Mouse (Mus musculus) 3134 (cell line): ENCODE measurements at regions not wholly inside any gene's neighbourhood (a gene's known extent, or its start where the extent isn't known, plus 50 kb on each side); places are given as distances from the start of the nearest gene placed in this dataset.
A peak's percentile ranks its signal among the peaks of the same experiment; 100 is the strongest.

ENCODE experiments used
- DNase-seq: peaks from one replicate; pipeline ENCODE4 v3.0.0-alpha.2; 2011; ENCODE audit warnings: low spot score; ENCODE audit not compliant: insufficient read length; ENCODE audit errors: extremely low read depth

GRCm38 (mm10) chr8:87417466-87417865 lies 54.9 kb downstream of the Cbln1 start:
- no peak for DNase-seq

- DNase-seq = no peak
These were observed 57.3 kb downstream of the Cbln1 start for GRCm38 (mm10) chr8:87415051-87415630.

GRCm38 (mm10) chr8:87389016-87389415 lies 83.4 kb downstream of the Cbln1 start:
- no peak for DNase-seq

GRCm38 (mm10) chr8:87383527-87384206 lies 88.7 kb downstream of the Cbln1 start:
- DNase-seq = no peak

DNA sequence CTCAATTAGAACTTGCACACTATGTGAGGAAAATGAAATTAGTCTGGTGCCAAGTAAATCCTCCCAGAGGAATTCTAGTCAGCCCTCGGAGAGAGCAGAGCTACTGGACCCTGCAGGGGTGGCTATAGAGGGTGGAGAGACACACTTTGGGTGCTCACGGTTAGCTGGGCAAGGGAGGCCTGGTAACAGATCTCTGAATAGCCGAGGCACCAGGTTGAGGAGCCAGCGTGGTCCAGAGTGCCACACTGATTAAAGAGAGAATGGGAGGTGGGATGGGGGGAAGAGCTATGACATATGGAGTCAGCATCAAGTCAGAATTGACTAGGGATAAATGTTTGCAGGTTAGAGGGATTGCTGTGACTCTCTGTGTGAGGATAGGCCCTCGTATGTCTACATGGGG lies 90.1 kb downstream of the Cbln1 start:
- DNase-seq = no peak

DNA sequence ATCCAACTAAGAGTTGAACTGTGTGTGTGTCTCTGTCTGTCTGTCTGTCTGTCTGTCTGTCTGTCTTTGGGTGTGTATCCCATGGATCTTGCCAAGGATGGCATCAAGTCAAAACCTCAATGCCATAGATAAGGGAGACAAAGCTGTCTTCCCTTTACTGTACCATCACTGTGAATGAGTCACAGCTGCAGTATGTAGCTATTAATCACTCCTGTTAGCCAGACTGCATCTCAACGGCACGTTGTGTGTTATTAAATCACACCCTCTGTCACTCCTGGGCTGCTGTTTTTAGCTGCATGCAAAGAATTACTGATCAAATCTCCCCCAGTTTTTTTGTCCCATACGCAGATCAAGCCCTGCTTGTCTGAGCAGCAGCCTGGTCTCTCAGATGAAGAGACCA lies 91.6 kb downstream of the Cbln1 start:
- DNase-seq = no peak

DNA sequence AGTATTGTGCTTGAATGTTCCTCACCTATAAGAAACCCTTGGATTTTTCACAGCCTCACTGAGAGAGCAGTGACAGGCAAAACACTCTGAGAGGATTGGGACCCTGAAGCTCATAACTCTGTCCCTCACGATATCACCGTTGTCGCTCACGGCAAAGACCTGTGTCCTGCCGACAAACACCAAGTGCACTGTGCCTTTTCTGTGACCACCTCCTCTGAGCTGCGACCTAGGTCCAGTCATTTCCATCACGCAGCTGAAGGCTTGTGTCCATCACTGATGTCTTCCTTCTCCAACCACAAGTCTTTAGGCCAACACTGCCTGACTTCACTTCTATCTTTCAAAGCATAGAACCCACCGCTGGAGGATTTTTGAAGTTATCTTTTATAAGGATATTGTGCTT lies 93.1 kb downstream of the Cbln1 start:
- no peak for DNase-seq

- DNase-seq = no peak
These were observed 98.4 kb downstream of the Cbln1 start for GRCm38 (mm10) chr8:87374044-87374443.

DNA sequence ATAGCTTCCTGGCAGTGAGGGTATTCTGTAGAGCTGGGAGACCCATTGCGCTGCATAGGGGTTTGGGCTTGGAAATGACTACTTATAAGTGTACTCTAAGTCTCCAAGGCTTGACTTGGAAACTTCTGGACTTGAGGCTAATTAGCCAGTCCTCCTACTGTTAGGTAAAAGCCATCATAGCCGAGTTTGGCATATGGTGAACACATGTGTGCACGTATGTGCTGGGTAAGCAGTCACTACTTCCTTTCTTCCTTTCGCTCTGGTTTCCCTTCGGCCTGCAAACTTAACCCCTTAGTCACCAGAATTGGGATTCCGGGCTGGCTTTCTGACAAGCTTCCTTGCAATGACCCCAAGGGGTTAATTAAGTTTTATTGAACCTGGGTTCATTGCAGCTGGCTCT lies 98.9 kb downstream of the Cbln1 start:
- no peak for DNase-seq

- DNase-seq = no peak
These were observed 100.3 kb downstream of the Cbln1 start for GRCm38 (mm10) chr8:87372061-87372460.

DNA sequence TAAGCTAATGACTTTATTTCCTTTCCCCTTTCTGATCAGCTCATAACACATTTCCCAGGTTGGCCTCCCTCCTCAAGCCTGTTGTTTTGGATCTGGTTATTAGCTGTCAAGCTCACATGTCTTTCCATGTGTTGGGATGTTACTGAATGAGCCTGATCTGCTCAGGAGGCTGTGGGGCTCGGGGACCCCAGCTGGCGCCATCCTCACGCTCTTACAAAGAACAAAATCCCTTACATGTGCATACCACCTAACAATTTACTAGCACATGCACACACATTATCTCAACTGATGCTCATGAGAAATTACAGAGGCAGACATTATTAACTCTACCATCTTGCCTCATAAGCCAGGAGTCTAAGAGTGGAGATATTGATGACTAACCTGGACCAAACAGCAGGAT lies 102.2 kb downstream of the Cbln1 start:
- DNase-seq = no peak

- DNase-seq = no peak
These were observed 121.9 kb downstream of the Cbln1 start for GRCm38 (mm10) chr8:87350471-87350870.

GRCm38 (mm10) chr8:87349781-87350181 lies 122.6 kb downstream of the Cbln1 start:
- DNase-seq = peak; percentile 50

DNA sequence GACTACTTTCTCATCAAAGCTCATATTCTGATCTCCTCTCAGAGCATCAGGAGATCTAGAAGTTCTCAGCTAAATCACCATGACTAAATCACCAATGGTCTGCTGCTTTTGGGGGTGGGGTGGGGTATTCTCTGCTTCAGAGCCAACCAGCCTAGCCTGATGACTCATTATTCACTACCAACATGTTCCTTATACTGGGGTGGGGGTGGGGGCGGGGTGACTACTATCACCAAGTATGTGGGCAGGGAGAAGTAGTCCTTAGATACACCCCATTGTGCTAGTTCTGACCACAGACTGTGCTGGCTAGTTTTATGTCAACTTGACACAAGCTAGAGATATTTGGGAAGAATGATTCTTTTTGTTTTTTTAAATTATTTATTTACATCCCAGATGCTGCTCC lies 143.0 kb downstream of the Cbln1 start:
- DNase-seq = peak; percentile 20

DNA sequence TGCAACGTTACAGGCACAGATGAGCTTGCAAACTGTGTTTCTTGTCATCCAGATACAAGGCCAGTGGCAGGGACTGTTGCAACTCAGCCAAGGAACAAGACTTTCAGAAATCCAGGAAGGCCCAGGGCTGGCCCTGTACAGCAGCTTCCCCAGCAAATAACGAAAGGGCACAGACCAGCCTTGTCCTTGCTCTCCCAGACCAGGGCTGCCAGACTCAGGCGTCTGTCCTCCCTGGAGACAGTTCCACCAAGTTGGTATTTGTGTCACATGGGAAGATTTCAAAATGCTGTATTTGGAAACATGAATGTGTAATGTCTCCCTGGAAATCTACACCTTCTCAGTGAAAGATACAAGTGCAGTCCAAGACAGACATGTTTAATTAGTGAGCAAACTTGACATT lies 157.8 kb downstream of the Cbln1 start:
- no peak for DNase-seq

- DNase-seq = no peak
These were observed 161.1 kb downstream of the Cbln1 start for GRCm38 (mm10) chr8:87311282-87311681.

DNA sequence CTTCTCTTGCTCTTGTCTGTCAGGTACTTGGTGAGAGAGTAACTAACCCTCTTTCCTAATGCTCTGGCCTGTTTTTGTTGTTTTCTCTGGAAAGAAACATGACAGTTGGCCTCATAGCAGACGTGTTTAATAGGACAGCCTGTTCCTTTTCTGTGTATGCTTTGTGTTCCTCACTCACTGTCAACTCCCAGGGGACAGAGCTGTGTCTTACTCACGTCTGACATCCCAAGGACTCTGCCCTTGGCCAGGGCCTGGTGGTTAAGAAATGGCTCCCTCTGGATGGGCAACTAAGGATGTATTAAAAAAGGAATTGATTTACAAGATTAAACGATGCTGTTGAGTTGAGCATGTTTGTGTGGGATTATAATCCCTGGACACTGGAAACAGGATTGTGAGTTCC lies 164.1 kb downstream of the Cbln1 start:
- peak; percentile 15 for DNase-seq

GRCm38 (mm10) chr8:87305001-87305400 lies 167.4 kb downstream of the Cbln1 start:
- DNase-seq = no peak

DNA sequence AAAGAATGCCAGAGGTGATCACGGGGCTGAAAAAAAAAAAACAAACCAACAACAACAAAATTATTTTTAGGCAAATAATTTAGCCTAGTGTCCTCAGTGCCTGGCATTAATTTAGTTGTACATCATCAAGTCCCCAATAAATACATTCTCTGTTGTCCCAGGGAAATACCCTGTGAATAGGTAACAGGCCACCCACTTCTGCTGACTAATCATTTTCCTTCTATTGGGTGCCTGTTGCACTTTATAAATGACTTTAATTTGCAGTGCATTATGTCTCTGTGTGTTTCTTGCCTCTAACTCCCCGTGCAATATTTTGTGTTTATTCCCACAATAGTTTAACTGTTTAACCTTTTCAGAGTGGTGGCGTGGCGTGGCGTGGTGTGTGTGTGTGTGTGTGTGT lies 168.9 kb downstream of the Cbln1 start:
- DNase-seq = no peak

DNA sequence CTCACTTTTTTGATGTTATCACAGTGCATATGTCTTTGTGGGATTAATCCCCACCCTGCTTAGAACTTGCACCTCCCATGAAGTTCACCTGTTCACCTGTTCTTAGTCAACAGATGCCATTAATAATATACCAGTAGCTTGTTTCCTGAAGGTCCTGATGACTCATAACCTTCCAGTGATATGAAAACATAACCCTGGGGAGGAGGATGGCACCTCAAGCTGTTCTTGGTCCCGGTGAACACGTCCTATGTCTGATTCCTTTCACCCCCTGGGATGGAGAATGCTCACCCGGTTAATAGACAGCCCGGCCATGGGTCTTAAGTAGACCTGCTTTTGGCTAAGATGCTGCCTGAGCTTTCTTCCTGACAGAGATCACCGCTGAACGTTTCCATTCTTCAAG lies 174.6 kb downstream of the Cbln1 start:
- DNase-seq = no peak

DNA sequence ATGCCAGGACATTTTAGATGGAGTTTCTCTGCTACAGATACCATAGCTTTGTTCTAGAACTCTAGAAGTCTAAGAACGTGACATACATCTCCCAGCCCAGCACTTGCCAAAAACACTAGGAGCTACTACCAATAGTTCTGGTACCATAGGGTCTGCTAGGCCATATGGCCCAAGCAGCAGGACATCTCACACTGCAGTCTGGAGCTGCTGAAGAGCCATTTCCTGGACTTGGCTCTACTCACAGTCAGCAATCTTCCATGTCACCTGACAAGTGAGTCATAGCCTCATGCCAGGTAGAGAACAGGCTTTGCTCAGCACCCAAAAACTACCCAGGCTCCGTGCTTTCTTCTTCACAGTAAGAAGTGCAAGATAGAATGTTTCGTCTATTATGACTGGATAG lies 175.1 kb downstream of the Cbln1 start:
- no peak for DNase-seq

GRCm38 (mm10) chr8:87286059-87286458 lies 186.3 kb downstream of the Cbln1 start:
- DNase-seq = no peak

- DNase-seq = no peak
These were observed 188.1 kb downstream of the Cbln1 start for GRCm38 (mm10) chr8:87284356-87284755.
